Mouse (Mus musculus) cerebellum, adult 2 months (tissue): ENCODE measurements around the gene Acsl3.

Experiments used
- CTCF ChIP-seq: fragments of 200-500 bp; IDR thresholded peaks from 2 replicates; pipeline ENCODE4 v1.5.1; 2011; ENCODE audit warnings: low read depth, mild to moderate bottlenecking, control low read depth, low read length, moderate library complexity, borderline replicate concordance; ENCODE audit not compliant: insufficient read depth
- POLR2A ChIP-seq: fragments of 200-500 bp; IDR thresholded peaks from 2 replicates; pipeline ENCODE4 v1.6.1; 2011; ENCODE audit warnings: low read length, control low read depth, borderline replicate concordance; ENCODE audit not compliant: insufficient read depth

DNA sequence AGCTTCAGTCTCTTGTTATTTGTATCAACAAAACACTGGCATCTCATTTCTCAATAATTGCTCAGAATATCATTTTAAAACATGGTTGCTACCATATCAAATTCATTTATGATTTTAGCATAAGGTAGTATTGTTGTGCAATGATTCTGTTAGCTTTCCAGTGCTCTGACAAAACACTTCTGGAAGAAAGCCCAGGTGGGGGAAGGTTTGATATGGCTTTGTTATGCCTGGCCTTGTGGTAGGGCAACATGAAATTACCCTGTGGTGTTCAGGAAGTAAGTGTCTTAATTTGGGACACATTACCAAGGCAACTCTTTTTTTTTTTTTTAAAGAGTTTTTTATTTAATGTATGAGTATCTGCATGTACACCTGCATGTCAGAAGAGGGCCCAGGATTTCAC, 52.4 kb downstream of the Acsl3 start:
- no peak for TF ChIP-seq CTCF
- no peak for TF ChIP-seq POLR2A
